In genomic region chr13:97626786-97627185, GRCm38 (mm10) we compare ENCODE assay signal across 24 mouse cellular contexts.
A peak's percentile ranks its signal among the peaks of the same experiment; 100 is the strongest.
DNase-seq lines count a peak whose midpoint lies in the region; ATAC-seq and TF ChIP-seq lines count a peak whose summit lies in the region.
"Had no signal": no experiment of that assay in that cellular context is flagged by ENCODE, and none has a peak within 500 bp of the region (broad histone marks: within the 10 kb centered on the region; RNA-seq: fewer than 3 reads in every experiment).

No protein-coding gene starts in this region.

- peak overlapping the region; percentile 76 for H3K27ac ChIP-seq in left cerebral cortex, adult 2 months
- H3K27ac ChIP-seq in forebrain, embryonic 15.5 days (replicated peaks) = no peak overlapping the region
- no peak overlapping the region for H3K27ac ChIP-seq in liver, embryonic 11.5 days (ENCODE audit: low read depth, low read length)
- H3K27ac ChIP-seq: hindbrain, embryonic 12.5 days; hindbrain, postnatal 0 days; intestine, embryonic 15.5 days; liver, embryonic 15.5 days; lung, embryonic 15.5 days; midbrain, embryonic 10.5 days; neural tube, embryonic 12.5 days had no signal

- H3K4me2 ChIP-seq in forebrain, embryonic 15.5 days (replicated peaks) = no peak overlapping the region
- H3K4me2 ChIP-seq in liver, embryonic 11.5 days = no peak overlapping the region
- H3K4me2 ChIP-seq: hindbrain, embryonic 12.5 days; intestine, embryonic 15.5 days; liver, embryonic 15.5 days; lung, embryonic 15.5 days; neural tube, embryonic 12.5 days had no signal

- no peaks in the 10 kb centered on the region for H3K27me3 ChIP-seq in forebrain, embryonic 15.5 days
- no peaks in the 10 kb centered on the region for H3K27me3 ChIP-seq in liver, embryonic 11.5 days (replicated peaks; ENCODE audit: control insufficient read depth, insufficient read depth, low read length)
- H3K27me3 ChIP-seq: hindbrain, embryonic 12.5 days; intestine, embryonic 15.5 days; lung, embryonic 15.5 days; neural tube, embryonic 12.5 days; Patski had no signal

- no peak overlapping the region for H3K4me3 ChIP-seq in left cerebral cortex, adult 2 months
- no peak overlapping the region for H3K4me3 ChIP-seq in forebrain, embryonic 15.5 days
- H3K4me3 ChIP-seq in liver, embryonic 11.5 days (ENCODE audit: low read depth, low read length) = no peak overlapping the region
- H3K4me3 ChIP-seq: hindbrain, embryonic 12.5 days; intestine, embryonic 15.5 days; liver, embryonic 15.5 days; lung, embryonic 15.5 days; midbrain, embryonic 10.5 days; neural tube, embryonic 12.5 days had no signal

- WGBS in forebrain, embryonic 15.5 days = 83% methylated on average over 5 of the region's 5 CpGs
- 47% methylated on average over 5 of the region's 5 CpGs for WGBS in liver, embryonic 11.5 days

- intact Hi-C loops in left cerebral cortex, adult 2 months (cut with DNase I) = no loop called here
- intact Hi-C loops in left cerebral cortex, postnatal 36 days (cut with DNase I) = loop anchor here (5.0 kb wide), 1 partner anchor 134 kb away; no protein-coding TSS in a partner anchor

- H3K4me1 ChIP-seq in forebrain, embryonic 15.5 days = no peaks in the 10 kb centered on the region
- H3K4me1 ChIP-seq in liver, embryonic 11.5 days (replicated peaks; ENCODE audit: control insufficient read depth, insufficient read depth, low read length) = no peaks in the 10 kb centered on the region
- H3K4me1 ChIP-seq: hindbrain, embryonic 12.5 days; intestine, embryonic 15.5 days; liver, embryonic 15.5 days; midbrain, embryonic 10.5 days; neural tube, embryonic 12.5 days had no signal

- no peak for TF ChIP-seq CTCF in left cerebral cortex, adult 2 months (IDR thresholded peaks at IDR 0.05)

- H3K9ac ChIP-seq in forebrain, embryonic 15.5 days (replicated peaks) = no peak overlapping the region
- H3K9ac ChIP-seq in liver, embryonic 11.5 days (ENCODE audit: low read depth, low read length) = no peak overlapping the region
- H3K9ac ChIP-seq: hindbrain, embryonic 12.5 days; intestine, embryonic 15.5 days; liver, embryonic 15.5 days; lung, embryonic 15.5 days; neural tube, embryonic 12.5 days had no signal

- no peak for DNase-seq in left cerebral cortex, adult 2 months (ENCODE audit: extremely low spot score in 1 of 2, low spot score in 2 of 2)
- no peak for DNase-seq in left cerebral cortex, postnatal 36 days (ENCODE audit: low spot score in 2 of 2)
- DNase-seq in urinary bladder, postnatal 14 days (ENCODE audit: low spot score) = peak; percentile 54
- DNase-seq in urinary bladder, postnatal 4 days (ENCODE audit: low spot score in 2 of 2) = no peak
- DNase-seq in brain, adult 2 months (ENCODE audit: low read depth, low spot score) = peak; percentile 65
- DNase-seq in liver, embryonic 11.5 days (ENCODE audit: low spot score) = no peak
- DNase-seq: adrenal gland, postnatal 10 days; cerebellum, adult 11 months; cerebellum, adult 9-10 months; kidney, postnatal 4 days; liver; spleen, adult 18-20 months had no signal

- H3K9me3 ChIP-seq in forebrain, embryonic 15.5 days = no peaks in the 10 kb centered on the region
- no peaks in the 10 kb centered on the region for H3K9me3 ChIP-seq in liver, embryonic 11.5 days (ENCODE audit: control insufficient read depth, low read length)
- H3K9me3 ChIP-seq: G1E; hindbrain, embryonic 12.5 days; intestine, embryonic 15.5 days; liver, embryonic 15.5 days; lung, embryonic 15.5 days; midbrain, embryonic 10.5 days; neural tube, embryonic 12.5 days had no signal

- no peak for ATAC-seq in forebrain, embryonic 15.5 days (replicated peaks)
- ATAC-seq in liver, embryonic 11.5 days (replicated peaks; ENCODE audit: low FRiP score) = no peak
- ATAC-seq: forebrain, embryonic 14.5 days; hindbrain, postnatal 0 days; intestine, embryonic 15.5 days; midbrain, embryonic 16.5 days; Patski had no signal

- H3K36me3 ChIP-seq in forebrain, embryonic 15.5 days = no peaks in the 10 kb centered on the region
- H3K36me3 ChIP-seq in liver, embryonic 11.5 days (ENCODE audit: control insufficient read depth, insufficient read depth, low read length) = no peaks in the 10 kb centered on the region
- H3K36me3 ChIP-seq: G1E; hindbrain, embryonic 12.5 days; intestine, embryonic 15.5 days; liver, embryonic 15.5 days; lung, embryonic 15.5 days; midbrain, embryonic 10.5 days; neural tube, embryonic 12.5 days had no signal

Comparison
In these comparisons a context has a peak if more than half of its experiments do, and no peak if none do; other contexts are left out.
1. DNase-seq: peak in urinary bladder, postnatal 14 days (single experiment) and brain, adult 2 months (single experiment); none in left cerebral cortex, adult 2 months (0 of 2), left cerebral cortex, postnatal 36 days (0 of 2), urinary bladder, postnatal 4 days (0 of 2) and liver, embryonic 11.5 days (single experiment).